Mouse (Mus musculus) cerebellum, postnatal 10 days (tissue): ENCODE data around the gene Foxk1.

Source experiments
- DNase-seq, 2 experiments: peaks; one replicate each; pipeline ENCODE4 v3.0.0; 2021; ENCODE audit warnings: mixed read lengths in 2 of 2

Foxk1 gene

DNA sequence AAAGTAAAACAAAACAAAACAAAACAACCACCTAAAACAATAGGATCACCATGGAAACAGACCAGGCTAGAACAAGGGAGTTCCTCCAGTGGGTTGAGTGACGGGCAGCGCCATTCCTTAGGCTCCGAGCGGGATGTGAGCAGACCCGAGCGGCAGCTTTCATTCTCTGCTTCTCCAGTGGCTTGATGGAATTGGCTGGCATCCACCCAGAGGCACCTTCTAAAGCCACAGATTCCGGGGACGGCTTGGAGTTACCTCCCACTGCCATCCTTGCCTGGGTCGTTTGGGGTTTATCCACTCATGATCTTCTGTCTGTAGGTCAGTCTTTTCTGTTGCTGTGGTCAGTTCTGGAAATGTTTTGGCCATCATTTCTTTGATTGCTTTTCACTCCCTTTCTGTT is 19.6 kb downstream of the Foxk1 start:
- DNase-seq = peak; percentile 40 to 44

GRCm38 (mm10) chr5:142421886-142422285 is 20.6 kb downstream of the Foxk1 start:
- DNase-seq = no peak

GRCm38 (mm10) chr5:142423141-142423540 is 21.8 kb downstream of the Foxk1 start:
- DNase-seq = peak; percentile 49 to 58

- no peak for DNase-seq
Observed at GRCm38 (mm10) chr5:142423701-142424100, 22.4 kb downstream of the Foxk1 start.

- peak; percentile 57 to 70 for DNase-seq
Observed at GRCm38 (mm10) chr5:142424627-142425349, 23.5 kb downstream of the Foxk1 start.

DNA sequence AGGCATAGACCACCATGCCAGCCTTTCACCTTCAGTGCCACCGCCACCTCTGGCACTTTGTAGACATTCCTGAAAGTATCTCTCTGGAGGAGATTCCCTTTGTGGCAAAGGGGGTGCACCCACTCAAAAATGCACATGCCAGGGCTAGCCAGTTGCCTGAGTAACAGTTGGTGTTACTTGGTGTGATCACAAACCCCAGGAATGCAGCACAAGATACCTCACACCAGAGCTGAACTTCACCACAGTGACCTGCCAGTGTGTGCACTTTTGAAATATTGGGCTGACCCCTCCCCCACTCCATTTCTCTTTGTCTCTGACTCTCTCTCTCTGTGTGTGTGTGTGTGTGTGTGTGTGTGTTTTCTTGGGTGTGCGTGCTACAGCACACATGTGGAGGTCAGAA is 25.2 kb downstream of the Foxk1 start:
- DNase-seq = no peak

DNA sequence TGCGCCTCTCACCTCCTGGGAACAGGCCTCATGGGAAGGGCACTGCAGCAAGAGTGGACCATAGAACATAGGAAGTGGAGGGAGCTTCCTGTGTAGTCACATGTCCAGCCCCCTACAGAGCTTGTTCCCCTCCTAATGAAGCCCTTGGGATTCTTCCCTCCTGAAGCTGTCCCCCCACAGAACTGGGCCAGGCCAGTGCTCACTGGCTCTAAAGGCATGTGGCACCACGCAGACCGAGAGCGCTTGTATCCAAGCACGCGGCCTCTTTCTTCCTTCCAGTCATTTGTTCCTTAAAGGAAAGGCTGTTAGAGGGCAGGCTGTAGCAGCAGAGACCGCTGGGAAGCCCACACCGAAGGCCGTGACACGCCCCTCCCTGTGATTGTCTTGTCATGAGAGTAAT is 26.6 kb downstream of the Foxk1 start:
- no peak for DNase-seq

GRCm38 (mm10) chr5:142428691-142429090 is 27.4 kb downstream of the Foxk1 start:
- no peak for DNase-seq

DNA sequence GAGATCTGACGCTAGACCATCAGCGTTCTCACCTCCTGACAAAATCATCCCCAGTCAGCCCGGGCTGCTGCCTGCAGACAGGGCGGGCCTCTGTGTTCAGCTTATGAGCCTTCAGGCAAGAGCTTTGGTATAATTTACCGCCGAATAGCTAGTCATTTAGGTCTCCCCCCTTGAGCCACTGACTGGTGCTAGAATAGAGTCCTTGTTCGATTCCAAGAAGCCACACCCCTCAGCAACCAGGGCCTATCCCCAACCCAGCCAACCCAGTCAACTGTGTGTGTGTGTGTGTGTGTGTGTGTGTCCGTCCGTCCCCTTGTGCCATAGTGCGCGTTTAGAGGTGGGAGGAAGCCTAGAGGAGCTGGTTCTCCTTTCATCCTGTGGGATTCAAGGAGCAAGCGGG is 29.7 kb downstream of the Foxk1 start:
- no peak for DNase-seq

- no peak for DNase-seq
Observed at GRCm38 (mm10) chr5:142431811-142432434, 30.6 kb downstream of the Foxk1 start.

- DNase-seq = no peak
Observed at GRCm38 (mm10) chr5:142432695-142433094, 31.4 kb downstream of the Foxk1 start.

GRCm38 (mm10) chr5:142434052-142434451 is 32.8 kb downstream of the Foxk1 start:
- DNase-seq = peak; percentile 42 to 47

DNA sequence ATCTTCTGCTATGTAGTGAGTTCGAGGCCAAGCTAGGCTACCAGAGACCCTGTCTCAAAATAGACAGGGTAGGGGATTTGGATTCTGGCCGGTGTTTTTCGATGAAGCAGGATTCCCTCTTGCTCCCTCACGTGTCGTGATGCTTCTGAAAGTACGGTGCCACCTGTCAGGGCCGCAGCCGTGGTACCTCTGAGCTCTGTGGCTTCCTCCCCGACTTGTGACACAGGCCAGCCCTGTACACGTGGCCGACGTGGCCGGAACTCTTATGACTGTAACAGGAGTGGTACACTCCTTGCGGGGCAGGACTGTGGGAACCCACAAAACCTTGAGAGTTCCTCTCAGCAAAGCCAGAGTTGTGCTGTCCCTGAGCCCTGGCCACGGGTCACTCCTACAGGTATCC is 34.4 kb downstream of the Foxk1 start:
- DNase-seq = no peak

DNA sequence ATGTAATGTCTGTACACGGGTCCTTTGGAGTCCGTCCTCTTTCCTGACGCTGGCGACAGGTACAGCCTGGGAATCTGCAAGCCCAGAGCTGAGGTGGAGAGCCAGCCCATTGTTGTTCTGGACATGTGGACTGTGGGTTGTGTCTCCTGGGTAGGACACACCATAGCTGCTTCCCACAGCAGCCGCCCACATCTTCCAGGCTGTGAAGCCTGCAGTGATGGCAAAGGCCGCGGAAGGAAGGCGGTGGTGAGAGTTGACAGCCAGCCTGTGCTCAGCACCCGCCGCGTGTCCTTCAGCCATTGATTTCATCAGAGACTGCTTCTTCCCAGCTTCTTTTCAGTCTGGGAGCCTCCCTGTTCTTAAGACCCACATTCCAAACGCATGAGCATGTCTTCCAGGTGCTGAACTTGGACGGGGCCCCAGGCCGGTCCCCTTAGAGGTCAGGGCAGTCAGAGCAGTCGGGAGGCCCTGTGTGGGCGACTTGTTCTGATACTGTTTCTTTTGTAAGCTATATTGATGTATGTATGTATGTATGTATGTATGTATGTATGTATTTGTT is 37.2 kb downstream of the Foxk1 start:
- DNase-seq = no peak

GRCm38 (mm10) chr5:142439911-142440432 is 38.7 kb downstream of the Foxk1 start:
- DNase-seq = no peak

GRCm38 (mm10) chr5:142440451-142441147 is 39.3 kb downstream of the Foxk1 start:
- DNase-seq = peak; percentile 45 to 58

GRCm38 (mm10) chr5:142441332-142442044 is 40.2 kb downstream of the Foxk1 start:
- no peak for DNase-seq

- DNase-seq = no peak
Observed at GRCm38 (mm10) chr5:142442045-142442440, 40.7 kb downstream of the Foxk1 start.

DNA sequence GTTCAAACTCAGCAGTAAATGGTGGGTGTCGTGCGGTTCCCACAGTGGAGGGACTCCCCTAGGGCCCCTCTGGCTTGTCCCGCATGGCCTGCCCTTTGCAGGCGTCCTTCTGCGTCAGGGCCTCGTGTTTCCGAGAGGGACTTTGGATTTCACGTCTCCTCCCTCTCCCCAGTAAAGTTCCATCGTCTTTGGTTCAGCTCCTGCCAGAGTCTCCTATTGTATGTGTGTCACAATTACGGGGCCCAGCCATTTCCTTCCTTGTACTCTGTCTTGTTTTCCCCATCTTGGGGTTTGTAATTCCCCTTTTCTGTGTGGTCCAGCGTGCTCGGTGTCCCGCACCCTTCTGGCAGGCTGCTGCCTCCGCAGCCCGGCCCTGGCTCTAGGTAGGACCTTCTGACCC is 42.2 kb downstream of the Foxk1 start:
- DNase-seq = no peak

DNA sequence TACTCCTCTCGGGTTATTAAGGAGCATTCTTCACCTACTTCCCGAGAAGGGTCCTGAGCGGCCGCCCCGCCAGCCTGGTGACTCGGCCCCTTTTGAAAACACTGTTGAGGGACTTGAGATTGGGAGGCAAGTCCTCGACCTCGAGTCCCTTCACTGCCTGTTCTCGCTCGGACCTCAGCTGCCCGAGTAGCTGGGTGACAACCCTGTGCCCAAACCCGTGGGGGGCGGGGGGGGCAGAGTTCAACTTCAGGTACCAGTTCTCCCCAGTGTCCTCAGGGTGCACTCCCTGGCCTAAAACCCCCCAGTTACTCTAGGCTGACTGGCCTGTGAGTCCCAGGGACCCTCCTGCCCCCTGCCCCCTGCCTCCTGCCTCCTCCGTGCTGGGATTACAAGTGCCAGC is 42.7 kb downstream of the Foxk1 start:
- no peak for DNase-seq

DNA sequence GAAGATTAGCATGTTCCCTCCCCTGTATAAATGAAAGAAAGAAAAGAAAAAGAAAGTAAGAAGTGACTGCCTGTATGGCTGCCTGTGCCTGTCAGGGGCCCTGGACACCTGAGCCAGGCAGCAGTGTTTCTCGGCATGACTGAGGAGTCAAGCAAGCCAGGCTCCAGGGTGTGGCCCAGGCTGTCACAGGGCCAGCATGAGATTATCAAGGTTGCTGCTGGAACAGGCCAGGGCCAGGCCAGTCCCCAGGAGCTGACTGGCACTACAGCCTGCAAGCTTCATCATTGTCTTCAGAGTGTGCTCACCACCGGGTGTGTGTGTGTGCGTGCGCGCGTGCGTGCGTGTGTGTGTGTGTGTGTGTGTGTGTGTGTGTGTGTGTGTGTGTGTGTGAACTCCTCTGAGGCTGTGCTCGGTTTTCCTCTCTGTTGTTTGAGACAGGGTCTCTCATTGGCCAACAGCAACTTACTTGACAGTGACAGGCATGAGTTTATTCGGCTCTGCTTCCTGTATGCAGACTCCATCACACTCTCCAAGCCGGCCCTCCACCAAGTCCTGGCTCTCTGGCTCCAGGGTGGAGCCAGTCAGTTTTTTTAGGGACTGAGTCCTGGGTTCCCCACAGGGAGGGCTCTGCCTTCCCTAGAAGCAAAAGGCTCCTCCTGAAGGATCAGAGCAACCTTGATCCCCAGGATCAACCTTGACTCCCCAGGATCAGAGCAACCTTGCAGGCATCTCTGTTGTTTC is 43.7 kb downstream of the Foxk1 start:
- DNase-seq = no peak

DNA sequence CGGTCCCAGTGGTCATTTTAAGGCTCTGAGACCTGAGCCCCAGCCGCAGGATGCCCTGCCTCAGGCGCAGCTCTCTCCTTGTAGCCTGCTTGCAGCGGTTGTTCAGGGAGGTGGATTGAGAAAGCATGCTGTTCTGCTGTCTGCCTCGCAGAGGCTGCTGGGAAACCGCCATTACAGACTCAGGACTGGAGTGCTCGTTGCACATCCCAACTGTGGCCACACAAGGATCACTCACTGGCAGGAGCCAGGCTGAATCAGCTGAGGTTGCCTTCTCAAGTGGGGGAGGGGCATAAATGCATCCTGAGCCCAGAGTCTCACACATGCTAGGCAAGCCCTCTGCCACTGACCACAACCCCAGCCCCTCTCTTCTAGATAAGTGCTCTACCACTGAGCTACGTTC is 44.4 kb downstream of the Foxk1 start:
- peak in 1 of 2 experiments; percentile 43 for DNase-seq
